Mouse (Mus musculus): ENCODE measurements around the gene Ascc1.
"Not testable (repeated sequence)": the region's sequence is repeated elsewhere in the genome, so short reads cannot be mapped to it uniquely, and the experiment has no call there.

Gene Ascc1

GRCm38 (mm10) chr10:59977715-59978343 is 24.8 kb upstream of the Ascc1 start:
- no peak for DNase-seq

- peak; percentile 55 to 64 for DNase-seq
Measured at GRCm38 (mm10) chr10:59978401-59978800, 24.2 kb upstream of the Ascc1 start.

- DNase-seq: peak; percentile 94 to 97
Measured at GRCm38 (mm10) chr10:59978873-59979743, 23.5 kb upstream of the Ascc1 start.

- DNase-seq: peak; percentile 62 to 67
Measured at GRCm38 (mm10) chr10:59980815-59981244, 21.8 kb upstream of the Ascc1 start.

GRCm38 (mm10) chr10:59981336-59981735 is 21.3 kb upstream of the Ascc1 start:
- DNase-seq: no peak

GRCm38 (mm10) chr10:59981792-59982191 is 20.8 kb upstream of the Ascc1 start:
- no peak for DNase-seq

GRCm38 (mm10) chr10:59982379-59982873 is 20.2 kb upstream of the Ascc1 start:
- no peak for DNase-seq

- DNase-seq: peak; percentile 37 to 60
Measured at GRCm38 (mm10) chr10:59988036-59988435, 14.6 kb upstream of the Ascc1 start.

- DNase-seq: no peak
Measured at GRCm38 (mm10) chr10:59990393-59990792, 12.2 kb upstream of the Ascc1 start.

GRCm38 (mm10) chr10:59991262-59991880 is 11.2 kb upstream of the Ascc1 start:
- DNase-seq: no peak

GRCm38 (mm10) chr10:59992024-59992423 is 10.6 kb upstream of the Ascc1 start:
- DNase-seq: no peak

- DNase-seq: not testable (repeated sequence)
Measured at GRCm38 (mm10) chr10:59993813-59994212, 8.8 kb upstream of the Ascc1 start.

- no peak for DNase-seq
Measured at GRCm38 (mm10) chr10:59995889-59996288, 6.7 kb upstream of the Ascc1 start.

GRCm38 (mm10) chr10:59997591-59997990 is 5.0 kb upstream of the Ascc1 start:
- peak in 1 of 2 experiments; percentile 65 for DNase-seq

- no peak for DNase-seq
Measured at GRCm38 (mm10) chr10:59999057-59999456, 3.5 kb upstream of the Ascc1 start.

GRCm38 (mm10) chr10:60001663-60002062 is 942 bp upstream of the Ascc1 start:
- not testable (repeated sequence) for DNase-seq

GRCm38 (mm10) chr10:60002203-60002602 is 402 bp upstream of the Ascc1 start:
- no peak for DNase-seq

GRCm38 (mm10) chr10:60003213-60003752 is 678 bp downstream of the Ascc1 start:
- DNase-seq: no peak

- DNase-seq: no peak
Measured at GRCm38 (mm10) chr10:60003847-60004246, 1.2 kb downstream of the Ascc1 start.

- DNase-seq: peak in 1 of 2 experiments; percentile 44
Measured at GRCm38 (mm10) chr10:60005264-60005663, 2.7 kb downstream of the Ascc1 start.

- no peak for DNase-seq
Measured at GRCm38 (mm10) chr10:60009115-60009514, 6.5 kb downstream of the Ascc1 start.

GRCm38 (mm10) chr10:60016223-60016622 is 13.6 kb downstream of the Ascc1 start:
- DNase-seq: no peak

- DNase-seq: no peak
Measured at GRCm38 (mm10) chr10:60019299-60019698, 16.7 kb downstream of the Ascc1 start.

Data from lung, adult 18-20 months (tissue).